Mouse (Mus musculus): ENCODE measurements around the gene Apoa2. TPM values are rescaled to one million over a fixed set of nuclear protein-coding genes. Genes with fewer than 3 reads are reported as not detected.

The Apoa2 gene
- polyA plus RNA-seq, 1 experiment = 19.0 TPM

GRCm38 (mm10) chr1:171195046-171195822, 29.6 kb upstream of the Apoa2 start:
- Histone ChIP-seq H3K27ac (replicated peaks; ENCODE audit: low read depth, low read length) (no peak overlapping the region), H3K4me3 (ENCODE audit: insufficient read depth, low read depth, low read length) (peak overlapping the region; percentile 41; the same call in 1 of the 2 replicates), H3K4me1 (ENCODE audit: control insufficient read depth, insufficient read depth, insufficient read length, low read length) (no peaks in the 10 kb centered on the region)

- Histone ChIP-seq H3K4me1 (ENCODE audit: control insufficient read depth, insufficient read depth, insufficient read length, low read length) (no peaks in the 10 kb centered on the region), H3K27ac (replicated peaks; ENCODE audit: low read depth, low read length) (no peak within 1 kb of the TSS), H3K4me3 (ENCODE audit: insufficient read depth, low read depth, low read length) (peak within 1 kb of the TSS; percentile 41)
Measured at GRCm38 (mm10) chr1:171195887-171196397, 28.9 kb upstream of the Apoa2 start, which contains the start of gene Pcp4l1. Gene Pcp4l1 (minus strand): TSS chr1:171196268.

GRCm38 (mm10) chr1:171199532-171199931, 25.3 kb upstream of the Apoa2 start:
- Histone ChIP-seq H3K27ac (replicated peaks; ENCODE audit: low read depth, low read length) (no peak overlapping the region), H3K4me3 (ENCODE audit: insufficient read depth, low read depth, low read length) (no peak overlapping the region), H3K4me1 (ENCODE audit: control insufficient read depth, insufficient read depth, insufficient read length, low read length) (no peaks in the 10 kb centered on the region)

GRCm38 (mm10) chr1:171200769-171201168, 24.1 kb upstream of the Apoa2 start:
- Histone ChIP-seq H3K27ac (replicated peaks; ENCODE audit: low read depth, low read length) (no peak overlapping the region), H3K4me3 (ENCODE audit: insufficient read depth, low read depth, low read length) (no peak overlapping the region), H3K4me1 (ENCODE audit: control insufficient read depth, insufficient read depth, insufficient read length, low read length) (no peaks in the 10 kb centered on the region)

- H3K4me3 ChIP-seq (ENCODE audit: insufficient read depth, low read depth, low read length) = no peak overlapping the region
- no peak overlapping the region for H3K27ac ChIP-seq (replicated peaks; ENCODE audit: low read depth, low read length)
- H3K4me1 ChIP-seq (ENCODE audit: control insufficient read depth, insufficient read depth, insufficient read length, low read length) = no peaks in the 10 kb centered on the region
Measured at GRCm38 (mm10) chr1:171203471-171204248, 21.2 kb upstream of the Apoa2 start.

GRCm38 (mm10) chr1:171204249-171204644, 20.6 kb upstream of the Apoa2 start:
- Histone ChIP-seq H3K4me3 (ENCODE audit: insufficient read depth, low read depth, low read length) (no peak overlapping the region), H3K27ac (replicated peaks; ENCODE audit: low read depth, low read length) (no peak overlapping the region)

GRCm38 (mm10) chr1:171205704-171206493, 19.0 kb upstream of the Apoa2 start:
- Histone ChIP-seq H3K4me1 (ENCODE audit: control insufficient read depth, insufficient read depth, insufficient read length, low read length) (no peaks in the 10 kb centered on the region), H3K4me3 (ENCODE audit: insufficient read depth, low read depth, low read length) (no peak overlapping the region), H3K27ac (replicated peaks; ENCODE audit: low read depth, low read length) (no peak overlapping the region)

More at GRCm38 (mm10) chr1:171204249-171204644, 20.6 kb upstream of the Apoa2 start:
- H3K4me1 ChIP-seq (ENCODE audit: control insufficient read depth, insufficient read depth, insufficient read length, low read length) = no peaks in the 10 kb centered on the region

GRCm38 (mm10) chr1:171209409-171209808, 15.4 kb upstream of the Apoa2 start:
- no peak overlapping the region for H3K4me3 ChIP-seq (ENCODE audit: insufficient read depth, low read depth, low read length)
- no peaks in the 10 kb centered on the region for H3K4me1 ChIP-seq (ENCODE audit: control insufficient read depth, insufficient read depth, insufficient read length, low read length)

GRCm38 (mm10) chr1:171212854-171213253, 12.0 kb upstream of the Apoa2 start:
- H3K27ac ChIP-seq (replicated peaks; ENCODE audit: low read depth, low read length) = no peak overlapping the region
- no peaks in the 10 kb centered on the region for H3K4me1 ChIP-seq (ENCODE audit: control insufficient read depth, insufficient read depth, insufficient read length, low read length)

More at GRCm38 (mm10) chr1:171209409-171209808, 15.4 kb upstream of the Apoa2 start:
- H3K27ac ChIP-seq (replicated peaks; ENCODE audit: low read depth, low read length) = no peak overlapping the region

GRCm38 (mm10) chr1:171213801-171214496, 10.9 kb upstream of the Apoa2 start, which contains the start of gene Nr1i3:
Gene Nr1i3 (plus strand): TSS chr1:171213970.
- Histone ChIP-seq H3K27ac (replicated peaks; ENCODE audit: low read depth, low read length) (no peak within 1 kb of the TSS), H3K4me3 (ENCODE audit: insufficient read depth, low read depth, low read length) (no peak within 1 kb of the TSS), H3K4me1 (ENCODE audit: control insufficient read depth, insufficient read depth, insufficient read length, low read length) (no peaks in the 10 kb centered on the region)

More at GRCm38 (mm10) chr1:171212854-171213253, 12.0 kb upstream of the Apoa2 start:
- H3K4me3 ChIP-seq (ENCODE audit: insufficient read depth, low read depth, low read length) = no peak overlapping the region

- H3K4me1 ChIP-seq (ENCODE audit: control insufficient read depth, insufficient read depth, insufficient read length, low read length) = no peaks in the 10 kb centered on the region
- no peak overlapping the region for H3K27ac ChIP-seq (replicated peaks; ENCODE audit: low read depth, low read length)
- H3K4me3 ChIP-seq (ENCODE audit: insufficient read depth, low read depth, low read length) = no peak overlapping the region
Measured at GRCm38 (mm10) chr1:171216241-171216955, 8.5 kb upstream of the Apoa2 start.

- H3K27ac ChIP-seq (replicated peaks; ENCODE audit: low read depth, low read length) = no peak overlapping the region
- peak overlapping the region; percentile 76; the same call in 1 of the 2 replicates for H3K4me3 ChIP-seq (ENCODE audit: insufficient read depth, low read depth, low read length)
- no peaks in the 10 kb centered on the region for H3K4me1 ChIP-seq (ENCODE audit: control insufficient read depth, insufficient read depth, insufficient read length, low read length)
Measured at GRCm38 (mm10) chr1:171220871-171221270, 4.0 kb upstream of the Apoa2 start.

GRCm38 (mm10) chr1:171221281-171222193, 3.3 kb upstream of the Apoa2 start:
- peak overlapping the region; percentile 80 for H3K27ac ChIP-seq (replicated peaks; ENCODE audit: low read depth, low read length)

More at GRCm38 (mm10) chr1:171221281-171222193, 3.3 kb upstream of the Apoa2 start:
- H3K4me3 ChIP-seq (ENCODE audit: insufficient read depth, low read depth, low read length) = peak overlapping the region; percentile 76
- H3K4me1 ChIP-seq (ENCODE audit: control insufficient read depth, insufficient read depth, insufficient read length, low read length) = no peaks in the 10 kb centered on the region
